Mouse (Mus musculus) CH12F3 (cell line): ENCODE data around the gene Sesn3.

Source experiments
- in situ Hi-C: fragments of 300-500 bp; cut with MboI; formaldehyde crosslinking; loops from 2 replicates; pipeline ENCODE4 v1.14.3; 2020; ENCODE audit warnings: low sequenced_read_pairs

The Sesn3 gene

GRCm38 (mm10) chr9:14349380-14349779 is 74.5 kb downstream of the Sesn3 start:
- in situ Hi-C loops = loop anchor here (5.0 kb wide), 1 partner anchor 462 kb away; no protein-coding TSS in a partner anchor

- in situ Hi-C loops = no loop called here
Observed at GRCm38 (mm10) chr9:14350787-14351186, 75.9 kb downstream of the Sesn3 start.

DNA sequence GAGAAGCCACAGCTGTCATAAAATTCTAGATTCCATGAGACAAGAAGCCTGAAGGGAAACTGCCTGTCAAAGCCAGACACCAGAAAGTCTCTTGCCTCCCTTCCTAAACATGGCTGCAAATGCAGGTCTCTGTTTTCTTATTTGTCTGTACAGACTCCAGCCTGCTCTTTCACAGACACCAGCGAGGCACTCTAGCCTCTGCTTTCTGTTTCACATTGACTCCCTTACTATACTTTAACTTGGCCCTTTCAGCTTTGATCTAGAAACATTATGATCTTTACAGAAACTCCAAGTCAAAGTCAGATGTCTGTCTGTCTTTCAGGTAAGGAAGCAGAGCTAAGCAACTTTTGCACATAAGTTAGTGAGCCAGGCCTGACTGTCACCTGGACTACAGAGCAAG is 77.5 kb downstream of the Sesn3 start:
- in situ Hi-C loops = no loop called here

DNA sequence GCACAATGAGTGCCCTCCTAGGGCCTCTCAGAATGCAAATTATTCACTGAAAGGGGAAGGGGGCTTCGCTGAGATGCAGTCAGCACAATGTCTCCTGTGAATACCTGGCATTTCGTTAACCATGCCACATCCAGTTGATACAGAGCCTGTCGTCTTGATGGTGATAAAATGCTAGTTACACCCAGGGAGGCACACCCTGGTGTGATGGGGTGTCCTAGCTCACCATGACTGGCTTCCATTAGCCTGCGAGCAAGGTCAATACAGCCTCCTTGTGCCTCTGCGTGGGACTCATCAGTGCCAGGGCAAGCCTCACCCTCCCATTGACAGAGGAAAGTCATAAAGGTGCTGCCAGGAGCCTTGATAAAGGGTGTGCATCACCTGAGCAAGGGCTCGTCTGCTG is 80.0 kb downstream of the Sesn3 start:
- in situ Hi-C loops = no loop called here

DNA sequence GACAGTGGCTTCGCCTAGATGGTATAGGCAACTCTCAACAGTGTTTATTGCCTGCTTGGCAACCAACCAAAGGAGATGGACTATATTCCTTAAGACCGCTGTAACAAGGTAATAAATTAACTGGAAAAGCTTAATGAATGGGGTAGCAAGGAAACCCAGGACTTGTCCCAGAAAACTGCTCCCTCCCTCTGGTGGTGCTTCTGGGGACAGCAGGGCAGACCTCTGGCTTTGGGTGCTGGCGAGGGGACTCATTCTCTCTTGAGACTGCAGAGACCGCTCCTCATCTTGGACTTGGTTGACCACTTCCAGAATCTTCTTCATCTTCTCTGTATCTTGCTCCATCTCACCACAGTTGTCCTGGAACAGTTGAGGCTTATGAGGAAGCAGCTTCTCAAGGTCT is 82.2 kb downstream of the Sesn3 start:
- in situ Hi-C loops = no loop called here

GRCm38 (mm10) chr9:14362068-14362768 is 87.4 kb downstream of the Sesn3 start:
- in situ Hi-C loops = no loop called here

- in situ Hi-C loops = no loop called here
Observed at GRCm38 (mm10) chr9:14363540-14363939, 88.7 kb downstream of the Sesn3 start.

GRCm38 (mm10) chr9:14364719-14365118 is 89.9 kb downstream of the Sesn3 start:
- in situ Hi-C loops = no loop called here

DNA sequence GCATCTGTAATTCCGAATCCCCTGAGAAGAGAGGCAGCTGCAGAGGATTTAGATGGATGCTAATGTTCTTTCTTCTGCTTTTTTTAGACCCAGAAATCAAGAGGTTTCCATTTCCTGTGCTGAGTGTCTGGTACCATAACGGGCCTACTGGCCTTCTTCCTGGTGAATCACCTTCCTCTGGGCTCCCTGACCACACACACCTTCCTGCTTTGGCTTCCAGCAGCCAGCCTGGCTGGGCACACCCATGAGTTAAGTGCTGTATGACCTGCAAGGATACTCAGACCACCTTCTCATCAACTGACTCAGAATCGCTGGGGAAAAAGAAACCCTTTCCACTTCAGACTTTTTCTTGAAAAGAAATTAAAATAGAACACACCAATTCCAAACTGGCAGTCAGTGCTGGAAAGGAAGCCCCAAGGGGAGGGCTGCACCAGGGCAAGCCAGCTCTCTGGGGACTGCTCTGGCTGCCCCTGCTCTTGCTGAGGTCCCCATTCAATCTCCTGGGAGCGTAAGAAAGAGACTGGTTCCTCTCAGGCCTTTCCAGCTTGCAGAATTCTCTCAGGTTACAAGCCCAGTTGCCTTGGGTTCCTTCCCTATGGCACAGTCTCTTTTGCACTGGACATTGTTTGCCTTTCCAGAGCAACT is 90.7 kb downstream of the Sesn3 start:
- in situ Hi-C loops = no loop called here

GRCm38 (mm10) chr9:14367850-14368249 is 93.0 kb downstream of the Sesn3 start:
- in situ Hi-C loops = no loop called here

DNA sequence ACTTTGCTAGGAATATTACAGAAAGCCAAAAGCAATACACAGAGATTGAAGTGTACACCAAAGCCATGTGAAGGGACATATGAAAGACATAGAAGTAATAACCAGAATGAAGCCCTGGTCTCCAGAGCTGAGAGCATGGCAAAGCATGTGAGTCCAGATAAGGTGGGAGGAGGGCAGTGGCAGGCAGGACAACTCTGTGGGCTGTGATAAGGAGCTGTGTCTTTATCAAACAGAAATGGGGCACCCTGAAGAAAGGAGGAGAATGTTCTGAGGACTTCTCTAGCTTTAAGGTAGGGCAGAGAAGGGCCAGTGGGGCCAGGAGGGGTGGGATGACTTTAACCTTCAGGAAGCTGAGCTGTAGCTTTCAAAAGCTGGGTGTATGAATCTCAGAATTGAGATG is 94.4 kb downstream of the Sesn3 start:
- in situ Hi-C loops = no loop called here

DNA sequence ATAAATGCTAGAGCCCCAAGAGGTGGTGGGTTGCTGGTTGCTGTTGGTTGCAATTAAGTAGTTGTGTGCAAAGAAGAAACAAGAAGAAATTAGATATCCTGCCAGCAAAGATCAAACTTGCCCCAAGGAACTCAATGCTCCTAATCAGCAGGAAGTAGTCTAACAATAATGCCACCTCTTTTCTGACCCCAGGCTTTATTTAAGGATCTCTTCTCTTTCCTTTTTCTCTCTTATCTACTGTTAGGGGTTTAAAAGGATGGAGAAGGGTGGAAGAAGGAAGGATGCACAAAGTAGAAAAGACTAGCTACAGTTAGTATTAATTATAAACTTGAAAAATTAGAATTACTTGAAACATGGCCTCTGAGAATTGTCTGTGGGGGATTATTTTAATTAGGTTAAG is 97.6 kb downstream of the Sesn3 start:
- in situ Hi-C loops = no loop called here

GRCm38 (mm10) chr9:14376149-14376548 is 101.3 kb downstream of the Sesn3 start:
- in situ Hi-C loops = no loop called here

GRCm38 (mm10) chr9:14378151-14378550 is 103.3 kb downstream of the Sesn3 start:
- in situ Hi-C loops = no loop called here

- in situ Hi-C loops = no loop called here
Observed at GRCm38 (mm10) chr9:14379769-14380385, 105.0 kb downstream of the Sesn3 start.

DNA sequence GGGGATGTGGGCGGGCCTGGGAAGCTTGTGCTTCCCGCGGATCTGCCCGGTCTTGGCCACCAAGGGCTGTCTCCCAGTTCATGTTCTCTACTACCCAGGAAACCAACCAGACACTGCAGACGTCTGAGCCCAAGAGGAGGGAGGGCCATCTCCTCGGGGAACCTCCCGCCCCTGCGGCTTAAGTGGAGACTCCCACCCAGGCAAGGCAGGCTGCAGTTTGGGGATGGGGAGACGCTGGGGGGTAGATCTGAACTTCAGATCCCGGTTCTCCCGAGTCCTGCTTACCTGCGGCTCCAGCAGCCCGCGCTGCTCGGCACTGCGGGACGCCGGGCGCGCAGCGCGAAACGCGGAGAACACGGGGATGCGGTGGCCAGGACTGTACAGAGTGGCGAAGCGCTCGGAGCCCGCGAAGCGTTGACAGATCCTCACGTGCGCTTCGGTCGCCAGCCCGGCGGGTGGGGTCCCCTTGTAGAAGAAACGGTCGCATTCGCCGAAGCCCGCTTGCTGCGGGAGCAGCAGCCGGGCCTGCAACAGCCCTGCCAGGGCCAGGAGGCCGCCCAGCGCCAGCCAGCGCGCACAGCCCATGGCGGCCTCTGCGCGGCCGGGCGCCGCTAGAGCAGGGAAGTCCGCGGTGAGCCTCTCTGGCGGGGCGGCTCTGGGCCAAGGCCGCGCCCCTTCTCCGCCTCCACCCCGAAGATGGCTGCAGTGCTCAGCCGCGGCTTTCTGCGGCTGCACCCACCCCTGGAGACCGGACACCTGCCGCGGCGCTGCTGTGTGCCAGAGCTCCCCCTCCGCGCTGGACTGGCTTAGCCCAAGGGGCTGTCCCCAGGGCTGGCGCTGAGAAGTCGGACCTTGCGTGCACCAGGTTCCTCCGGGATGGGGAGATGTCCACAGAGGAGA is 105.8 kb downstream of the Sesn3 start:
- in situ Hi-C loops = no loop called here

- in situ Hi-C loops = no loop called here
Observed at GRCm38 (mm10) chr9:14381353-14382055, 106.6 kb downstream of the Sesn3 start, which contains the start of gene Endod1. Gene Endod1 (minus strand): TSS chr9:14381507.

DNA sequence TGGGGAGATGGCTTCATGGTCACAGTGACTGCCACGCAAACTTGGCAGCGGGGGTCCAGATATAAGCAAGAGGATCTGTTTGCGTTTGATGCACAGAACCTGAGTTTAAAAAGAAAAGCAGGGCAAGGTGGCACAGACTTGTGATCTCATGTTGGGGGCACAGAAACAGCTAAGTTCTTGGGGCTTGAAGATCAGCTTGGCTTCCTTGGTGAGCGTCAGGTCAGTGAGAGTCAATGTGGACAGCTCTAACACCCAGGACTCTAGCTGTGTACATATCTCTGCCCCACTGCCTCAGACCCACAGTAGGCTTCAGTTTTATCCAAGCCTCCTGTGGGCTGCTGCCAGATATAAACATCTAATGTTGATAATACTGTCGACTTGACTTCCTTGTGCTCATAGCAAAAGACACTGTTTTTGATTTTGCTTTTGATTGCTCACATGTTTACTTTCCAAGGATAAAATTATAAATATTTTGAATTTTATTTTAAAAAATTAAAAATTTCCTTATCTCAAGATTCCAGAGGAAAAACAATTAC is 107.5 kb downstream of the Sesn3 start:
- in situ Hi-C loops = no loop called here
